Mouse (Mus musculus): ENCODE results near the gene Nfx1.

DNA sequence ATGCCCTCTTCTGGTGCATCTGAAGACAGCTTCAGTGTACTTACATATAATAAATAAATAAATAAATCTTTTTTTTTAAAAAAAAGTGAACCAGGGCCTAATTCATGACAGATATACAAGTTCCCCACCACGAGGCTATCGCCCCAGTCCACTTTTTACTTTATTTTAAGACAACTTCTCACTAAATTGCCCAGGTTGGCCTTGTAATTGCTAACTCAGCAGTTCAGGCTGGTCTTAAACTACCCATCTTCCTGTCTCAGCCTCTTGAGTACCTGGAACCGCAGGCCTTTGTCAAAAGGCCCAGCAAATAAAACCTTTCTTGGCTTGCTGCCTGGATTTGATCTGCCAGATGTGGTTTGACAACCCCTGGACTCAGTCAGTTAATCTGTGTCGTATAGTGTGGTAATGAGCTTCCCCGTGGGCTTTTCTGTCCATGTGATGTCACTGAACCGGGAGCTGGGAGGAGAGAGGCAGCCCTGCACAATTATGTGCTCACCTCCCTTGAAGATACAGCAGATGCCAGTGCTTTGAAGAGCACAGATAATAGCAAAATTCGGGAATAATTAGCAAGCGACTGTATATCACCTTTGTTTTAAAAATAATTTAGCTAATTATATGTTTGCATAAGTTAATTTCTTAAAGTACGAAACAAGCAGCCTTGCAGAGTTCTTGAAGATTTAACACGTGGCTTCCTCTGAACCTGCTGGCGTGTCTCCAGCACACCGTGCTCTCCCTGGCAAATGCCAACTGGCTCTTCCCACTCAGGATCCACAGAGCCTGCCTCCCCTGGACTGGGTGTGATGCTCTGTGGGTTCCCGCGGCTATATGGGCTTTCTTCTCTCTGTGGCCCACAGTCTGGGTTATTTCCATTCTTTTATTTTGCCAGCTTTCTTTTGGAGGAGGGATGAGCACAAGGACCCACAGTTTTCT lies 101.1 kb downstream of the Nfx1 start:
- TF ChIP-seq CTCF (IDR thresholded peaks at IDR 0.05; ENCODE audit: low read depth) (no peak), EP300 (IDR thresholded peaks at IDR 0.05; ENCODE audit: low read depth) (no peak)
